Mouse (Mus musculus) thymus, adult 2 months (tissue): ENCODE results near the gene Rab3c.

Experiments used
- CTCF ChIP-seq: fragments of 200-500 bp; IDR thresholded peaks from 2 replicates; pipeline ENCODE4 v1.5.1; 2012; ENCODE audit warnings: mild to moderate bottlenecking, control low read depth, low read length, moderate library complexity, borderline replicate concordance; ENCODE audit not compliant: control insufficient read depth, poor library complexity, insufficient read depth; ENCODE audit errors: extremely low read depth
- POLR2A ChIP-seq: fragments of 200-500 bp; IDR thresholded peaks from 2 replicates; pipeline ENCODE4 v1.6.1; 2012; ENCODE audit warnings: mild to moderate bottlenecking, low read length, control low read depth, moderate library complexity; ENCODE audit not compliant: control insufficient read depth, poor library complexity, insufficient read depth; ENCODE audit errors: extremely low read depth

DNA sequence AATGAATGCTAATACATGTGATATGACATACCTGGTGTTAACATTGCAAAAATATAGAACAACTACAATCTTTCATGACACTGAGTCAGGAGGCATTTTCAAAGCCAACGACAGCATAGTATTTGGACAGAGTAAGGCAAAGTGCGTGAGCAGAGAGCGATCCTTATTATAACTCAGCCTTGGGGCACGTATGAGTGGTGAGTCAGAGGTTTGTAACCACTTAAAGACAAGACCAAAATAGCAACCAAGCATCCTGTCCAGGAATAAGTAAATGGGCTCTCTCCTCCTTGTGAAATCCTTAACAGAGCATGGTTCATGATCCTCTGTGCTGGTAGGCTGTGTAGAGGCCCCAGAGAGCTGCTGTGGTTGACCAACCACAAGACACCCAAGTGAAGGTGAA lies 50.8 kb downstream of the Rab3c start:
- TF ChIP-seq POLR2A: no peak
- no peak for TF ChIP-seq CTCF
